Mouse (Mus musculus): ENCODE results near the gene Nmnat3.

Nmnat3 gene

GRCm38 (mm10) chr9:98423691-98424090, 136.5 kb downstream of the Nmnat3 start:
- DNase-seq: no peak

GRCm38 (mm10) chr9:98424291-98424690, 137.1 kb downstream of the Nmnat3 start:
- DNase-seq: no peak

- peak in 1 of 2 experiments; percentile 16 for DNase-seq
These were observed 137.5 kb downstream of the Nmnat3 start for GRCm38 (mm10) chr9:98424725-98425210.

- no peak for DNase-seq
These were observed 138.2 kb downstream of the Nmnat3 start for GRCm38 (mm10) chr9:98425351-98425880.

DNA sequence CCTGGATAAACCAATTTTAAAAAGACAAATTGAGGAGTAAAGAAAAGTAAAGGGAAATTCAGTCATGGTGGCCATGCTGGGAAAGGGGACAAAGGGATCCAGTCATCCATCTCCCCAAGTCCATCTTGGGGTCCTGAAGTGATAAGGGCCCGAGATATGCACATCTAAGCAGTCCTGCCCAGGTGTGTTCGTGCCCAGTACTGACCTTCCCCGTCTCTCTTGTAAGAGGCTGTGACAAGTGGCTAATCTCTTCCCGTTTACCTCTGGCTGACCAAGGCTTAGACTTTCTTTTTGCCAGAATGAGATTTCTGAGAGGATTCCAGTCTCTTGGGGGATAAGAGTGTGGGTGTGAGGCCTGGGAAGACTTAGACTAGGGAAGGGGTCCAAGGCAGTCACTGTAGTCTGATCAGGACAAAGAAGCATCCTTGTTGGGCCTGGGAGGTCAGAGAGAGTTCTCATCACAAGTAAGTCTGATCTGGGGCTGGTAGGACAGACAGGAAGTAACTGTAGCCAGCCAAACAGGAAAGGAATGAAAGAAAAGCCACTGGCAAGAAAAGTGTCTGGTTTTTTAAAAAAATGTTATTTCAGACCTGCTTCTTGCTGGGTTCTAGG, 140.8 kb downstream of the Nmnat3 start:
- DNase-seq: no peak

DNA sequence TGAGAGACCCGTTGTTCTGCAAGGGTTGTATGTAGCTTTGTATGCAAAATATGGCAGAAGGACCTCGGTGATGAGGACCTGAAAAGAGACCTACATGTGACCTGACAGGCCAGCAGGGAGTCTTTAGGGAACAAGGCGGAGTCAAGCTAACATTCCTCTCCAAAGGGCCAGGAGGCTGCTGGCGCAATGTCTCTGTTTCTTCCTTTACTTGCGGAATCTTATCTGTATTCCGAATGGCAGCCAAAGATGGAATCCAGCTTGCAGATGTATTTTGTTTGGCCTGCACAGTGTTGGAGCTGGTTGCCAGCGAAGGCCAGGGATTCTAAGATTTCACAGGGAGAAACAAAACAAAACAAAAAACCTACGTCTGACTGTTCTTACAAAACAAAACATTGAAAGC, 141.5 kb downstream of the Nmnat3 start:
- DNase-seq: no peak

DNA sequence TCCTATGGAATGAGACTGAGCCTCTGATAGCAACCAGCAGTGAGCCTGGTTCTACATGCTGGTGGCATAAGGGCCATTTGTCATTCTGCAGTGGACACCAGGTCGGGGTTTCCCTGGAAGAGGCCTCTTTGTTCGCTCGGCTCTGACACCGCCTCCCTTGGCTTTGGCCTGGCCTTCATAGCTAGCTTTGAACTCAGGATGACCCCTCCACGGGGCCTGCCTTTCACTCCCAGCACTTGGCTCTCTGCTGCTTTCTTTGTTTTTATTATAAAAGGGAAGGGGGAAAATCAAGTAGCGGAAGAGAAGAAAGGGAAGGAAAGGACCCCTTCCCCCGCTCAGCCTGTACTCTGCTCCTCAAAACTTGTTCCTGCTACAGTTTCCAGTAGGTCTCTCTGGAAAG, 142.6 kb downstream of the Nmnat3 start:
- DNase-seq: no peak

DNA sequence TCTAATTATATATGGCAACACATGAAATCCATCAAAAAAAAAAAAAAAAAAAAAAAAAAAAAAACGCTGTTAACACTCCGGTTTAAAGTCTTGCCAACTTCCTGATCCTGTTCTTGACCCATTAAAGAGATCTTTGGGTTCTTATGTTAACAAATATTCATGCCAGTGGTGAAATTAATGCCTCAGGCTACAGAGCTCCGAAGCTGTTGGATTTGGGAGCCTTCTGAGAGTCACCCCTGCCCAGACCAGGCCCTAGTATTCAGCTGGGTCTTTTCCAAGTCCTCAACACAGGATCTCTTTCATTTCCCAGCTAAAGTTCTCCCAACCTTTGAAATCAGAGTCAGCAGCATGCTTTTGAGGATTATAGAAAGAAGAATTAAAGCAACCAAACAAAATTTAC, 143.3 kb downstream of the Nmnat3 start:
- no peak for DNase-seq

DNA sequence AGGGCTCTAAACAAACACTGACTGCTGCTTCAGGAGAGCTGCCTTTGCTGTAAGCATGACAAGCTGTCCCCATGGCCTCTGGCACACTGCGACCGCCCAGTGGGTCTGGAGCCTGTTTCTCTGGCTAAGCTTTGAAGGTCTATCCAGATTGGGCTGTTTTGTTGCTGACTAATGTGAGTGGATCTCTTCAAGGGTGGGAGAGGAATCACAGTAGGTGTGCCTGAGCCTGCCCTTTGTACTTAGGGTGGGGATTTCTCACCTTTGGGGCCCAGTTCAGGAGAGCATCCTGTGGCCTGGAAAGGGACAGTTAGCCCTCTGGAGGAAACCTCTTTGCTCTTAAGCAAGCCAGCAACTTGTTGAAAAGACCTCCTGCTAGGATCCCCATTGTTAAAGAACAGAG, 145.8 kb downstream of the Nmnat3 start:
- no peak for DNase-seq

GRCm38 (mm10) chr9:98433956-98434588, 146.8 kb downstream of the Nmnat3 start:
- DNase-seq: no peak

- DNase-seq: no peak
These were observed 150.6 kb downstream of the Nmnat3 start for GRCm38 (mm10) chr9:98437819-98438218.

DNA sequence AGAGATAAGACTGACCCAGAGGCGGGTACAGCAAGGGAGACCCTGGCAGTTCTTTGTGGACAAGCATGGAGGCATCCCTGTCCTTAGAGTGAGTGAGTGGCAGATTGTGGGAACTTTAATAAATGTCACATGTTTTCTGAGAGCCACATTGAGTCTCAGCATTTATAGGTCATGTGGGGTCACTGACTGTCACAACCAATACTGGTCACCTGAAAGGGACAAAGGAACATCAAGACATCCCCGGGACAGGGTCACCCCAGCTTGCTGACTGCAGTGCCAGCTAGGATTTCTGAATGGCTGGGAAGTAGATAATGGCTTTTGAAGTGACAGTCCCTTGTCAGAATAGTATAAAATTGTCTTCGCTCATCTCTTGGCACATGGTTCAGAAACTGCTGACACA, 151.9 kb downstream of the Nmnat3 start:
- DNase-seq: no peak

DNA sequence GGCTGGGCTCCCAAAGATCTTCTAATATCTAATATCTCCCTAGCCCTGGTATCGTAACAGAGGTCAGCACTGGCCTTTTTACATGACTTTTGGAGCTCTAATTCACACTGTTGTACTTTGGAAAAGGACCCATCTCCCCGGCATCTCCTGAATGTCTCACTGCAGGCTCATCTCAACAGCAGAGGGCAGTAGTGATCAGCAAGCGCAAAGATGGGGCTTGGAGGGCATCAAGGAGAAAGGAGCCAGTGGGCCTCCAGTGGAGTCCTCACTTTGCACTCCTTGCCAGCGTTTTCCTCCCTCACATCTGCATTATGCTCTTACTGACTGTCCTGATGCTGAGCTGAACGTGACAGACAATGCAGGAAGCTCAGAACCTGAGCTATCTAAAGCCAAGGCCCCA, 155.4 kb downstream of the Nmnat3 start:
- peak; percentile 60 to 73 for DNase-seq

- no peak for DNase-seq
These were observed 158.3 kb downstream of the Nmnat3 start for GRCm38 (mm10) chr9:98445359-98446149.

GRCm38 (mm10) chr9:98450976-98451375, 163.7 kb downstream of the Nmnat3 start:
- DNase-seq: no peak

GRCm38 (mm10) chr9:98466709-98467108, 179.5 kb downstream of the Nmnat3 start:
- DNase-seq: no peak

Measured in cerebellum, postnatal 14 days (tissue).